Mouse (Mus musculus) bone marrow, adult 2 months (tissue): ENCODE data around the gene Ubap2.

Experiments
- CTCF ChIP-seq: fragments of 200-500 bp; IDR thresholded peaks from 2 replicates; pipeline ENCODE4 v1.5.1; 2011; ENCODE audit warnings: low read length, control low read depth; ENCODE audit not compliant: control insufficient read depth, insufficient read depth
- POLR2A ChIP-seq: fragments of 200-500 bp; IDR thresholded peaks from 2 replicates; pipeline ENCODE4 v1.6.1; 2011; ENCODE audit warnings: low read depth, mild to moderate bottlenecking, control low read depth, low read length, borderline replicate concordance; ENCODE audit not compliant: control insufficient read depth

GRCm38 (mm10) chr4:41268133-41268532, 6.8 kb downstream of the Ubap2 start:
- TF ChIP-seq CTCF (no peak), POLR2A (no peak)
